Mouse (Mus musculus): ENCODE data around the gene Mybpc3. TPM values are rescaled to one million over a fixed set of nuclear protein-coding genes. Genes with fewer than 3 reads are reported as not detected.

Gene Mybpc3
- polyA plus RNA-seq (2016; fragmentation: Nextera tagmentation; extraction: Ambion mirVana) = not detected in 2 replicates

GRCm38 (mm10) chr2:91117585-91118275, at the start of gene Mybpc3:
TSS of gene Mybpc3 (plus strand) at chr2:91118144.
- WGBS = 87% methylated on average over 11 of the region's 11 CpGs
- Histone ChIP-seq H3K9me3 (no peaks in the 10 kb centered on the region), H3K27me3 (ENCODE audit: poor library complexity, severe bottlenecking) (peaks cover 32% of the 10 kb centered on the region), H3K27ac (no peak within 1 kb of the TSS), H3K36me3 (replicated peaks) (no peaks in the 10 kb centered on the region), H3K4me1 (peaks cover 17% of the 10 kb centered on the region), H3K4me3 (no peak within 1 kb of the TSS)
- no peak for DNase-seq (ENCODE audit: extremely low spot score, low spot score)

DNA sequence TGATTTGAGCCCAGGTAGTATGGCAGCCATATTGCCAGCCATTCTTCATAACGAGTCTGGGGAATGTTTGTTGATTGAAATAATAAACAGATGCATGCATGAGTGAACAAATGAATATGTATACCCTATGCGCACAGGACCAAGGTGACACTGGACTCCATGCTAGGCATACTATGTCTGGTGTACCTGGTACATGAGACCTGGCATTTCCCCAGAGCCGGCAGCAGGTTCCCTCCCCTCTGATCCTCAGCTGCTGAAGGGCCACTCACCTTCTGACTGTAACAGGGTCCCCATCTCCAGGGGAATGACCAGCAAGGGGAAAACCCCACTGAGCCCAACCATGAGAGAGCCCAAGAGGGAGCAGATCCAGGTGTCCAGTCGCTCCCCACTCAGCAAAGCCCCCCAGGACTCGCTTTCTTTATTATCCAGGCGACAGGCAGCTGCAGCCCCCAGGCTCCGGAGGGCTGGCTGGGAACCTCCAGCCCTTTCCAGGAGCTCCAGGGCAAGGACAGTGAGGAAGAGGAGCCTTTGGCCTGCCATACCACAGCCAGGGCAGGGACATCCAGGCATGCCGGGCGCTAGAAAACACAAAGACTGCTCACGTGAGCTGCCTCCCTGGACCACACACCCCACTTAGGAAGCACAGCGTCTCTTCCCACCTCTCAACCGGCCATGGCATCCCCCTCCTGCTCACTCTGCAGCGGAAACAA, 49.6 kb upstream of the Mybpc3 start:
- H3K4me1 ChIP-seq = peaks cover 38% of the 10 kb centered on the region
- H3K27ac ChIP-seq = no peak overlapping the region
- peak overlapping the region; percentile 69; the same call in 1 of the 2 replicates for H3K4me3 ChIP-seq
- DNase-seq (ENCODE audit: extremely low spot score, low spot score) = no peak
- peaks cover 39% of the 10 kb centered on the region for H3K36me3 ChIP-seq (replicated peaks)
- WGBS = 59% methylated on average over 13 of the region's 13 CpGs
- H3K27me3 ChIP-seq (ENCODE audit: poor library complexity, severe bottlenecking) = no peaks in the 10 kb centered on the region
- H3K9me3 ChIP-seq = no peaks in the 10 kb centered on the region

- no peaks in the 10 kb centered on the region for H3K27me3 ChIP-seq (ENCODE audit: poor library complexity, severe bottlenecking)
- no peak for DNase-seq (ENCODE audit: extremely low spot score, low spot score)
- H3K4me3 ChIP-seq = peak overlapping the region; percentile 69
- WGBS = 41% methylated on average over 6 of the region's 6 CpGs
- no peaks in the 10 kb centered on the region for H3K9me3 ChIP-seq
- H3K27ac ChIP-seq = no peak overlapping the region
- H3K36me3 ChIP-seq (replicated peaks) = peaks cover 34% of the 10 kb centered on the region
- peaks cover 38% of the 10 kb centered on the region for H3K4me1 ChIP-seq
These were observed 49.1 kb upstream of the Mybpc3 start for GRCm38 (mm10) chr2:91068872-91069165.

DNA sequence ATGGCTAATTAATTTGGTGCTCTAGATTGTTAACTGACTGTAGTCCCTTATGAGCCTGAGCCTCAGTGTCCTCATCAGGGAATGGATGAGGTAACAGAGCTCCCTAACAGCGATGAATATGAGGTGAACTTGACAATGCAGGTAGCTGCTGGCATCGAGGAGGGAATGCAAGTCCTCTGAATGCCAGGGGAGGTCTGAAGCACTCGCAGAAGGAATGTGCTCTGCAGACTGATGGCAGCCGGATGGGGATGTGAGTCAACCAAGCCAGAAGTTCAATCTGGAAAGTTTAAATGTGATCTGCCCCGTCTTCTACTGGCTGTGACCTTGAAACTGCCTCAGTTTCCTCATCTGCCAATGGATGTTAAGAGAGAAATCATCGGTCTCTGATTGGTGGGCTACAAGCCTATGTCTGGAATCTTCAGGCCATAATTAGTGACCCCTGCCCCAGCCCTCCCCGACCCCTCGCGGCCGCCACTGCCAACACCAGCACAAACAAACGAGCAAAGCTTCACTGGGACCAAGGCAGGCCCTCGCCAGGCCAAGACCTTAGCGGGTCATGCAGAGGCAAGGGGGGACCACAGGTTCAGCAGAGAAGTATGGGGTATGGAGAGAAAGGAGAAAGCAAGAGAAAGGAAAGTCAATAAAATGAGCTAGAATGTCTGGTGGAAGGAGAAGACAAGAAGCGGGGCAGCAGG, 48.5 kb upstream of the Mybpc3 start:
- peak overlapping the region; percentile 90 for H3K27ac ChIP-seq
- no peak for DNase-seq (ENCODE audit: extremely low spot score, low spot score)
- no peaks in the 10 kb centered on the region for H3K27me3 ChIP-seq (ENCODE audit: poor library complexity, severe bottlenecking)
- peaks cover 27% of the 10 kb centered on the region for H3K36me3 ChIP-seq (replicated peaks)
- H3K9me3 ChIP-seq = no peaks in the 10 kb centered on the region
- H3K4me3 ChIP-seq = peak overlapping the region; percentile 69
- H3K4me1 ChIP-seq = peaks cover 38% of the 10 kb centered on the region
- 15% methylated on average over 14 of the region's 14 CpGs for WGBS

DNA sequence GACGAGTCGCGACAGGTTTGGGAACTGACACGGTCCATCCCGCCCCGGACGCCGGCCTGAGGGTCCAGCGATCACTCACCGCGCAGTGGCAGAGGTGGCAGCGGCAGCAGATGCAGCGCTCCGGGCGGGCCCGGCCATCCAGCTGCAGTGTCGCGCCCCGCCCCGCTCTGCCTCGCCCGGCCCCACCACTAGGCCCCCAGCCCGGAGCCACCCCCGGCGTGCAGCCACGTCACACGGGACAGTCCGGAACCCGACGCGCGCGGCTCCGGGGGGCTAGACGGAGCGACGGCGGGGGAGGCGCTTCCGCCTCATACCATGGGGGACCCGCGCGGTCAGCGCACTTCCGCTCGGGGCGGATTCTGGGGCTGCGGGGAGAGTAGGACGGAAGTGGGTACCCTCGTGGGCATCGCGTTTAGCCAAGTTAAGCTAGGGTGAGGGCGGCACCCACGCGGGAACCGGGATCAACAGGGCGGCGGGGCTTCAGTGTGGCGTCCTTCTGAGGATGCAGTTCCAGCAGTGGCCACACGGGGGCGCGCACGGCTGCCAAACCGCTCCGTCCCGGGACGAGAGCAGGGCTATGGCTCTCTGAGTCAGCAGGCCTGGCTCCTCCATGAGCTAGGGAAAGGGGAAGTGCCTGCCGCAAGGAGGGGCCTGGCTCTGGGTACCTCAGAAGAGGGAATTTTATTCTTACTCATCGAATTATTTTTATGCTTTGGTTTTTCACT, 47.7 kb upstream of the Mybpc3 start, which contains the start of gene Slc39a13:
TSS of gene Slc39a13 (minus strand) at position 342 of the 725 bp plus-strand sequence.
- peaks cover 38% of the 10 kb centered on the region for H3K4me1 ChIP-seq
- peak within 1 kb of the TSS; percentile 69 for H3K4me3 ChIP-seq
- under 1% methylated on average over 68 of the region's 69 CpGs for WGBS
- H3K36me3 ChIP-seq (replicated peaks) = peaks cover 21% of the 10 kb centered on the region
- DNase-seq (ENCODE audit: extremely low spot score, low spot score) = peak; percentile 92
- no peaks in the 10 kb centered on the region for H3K9me3 ChIP-seq
- H3K27me3 ChIP-seq (ENCODE audit: poor library complexity, severe bottlenecking) = no peaks in the 10 kb centered on the region
- peak within 1 kb of the TSS; percentile 90 for H3K27ac ChIP-seq

- Histone ChIP-seq H3K4me1 (peaks cover 34% of the 10 kb centered on the region), H3K27ac (peak overlapping the region; percentile 90), H3K9me3 (no peaks in the 10 kb centered on the region), H3K4me3 (peak overlapping the region; percentile 69), H3K27me3 (ENCODE audit: poor library complexity, severe bottlenecking) (no peaks in the 10 kb centered on the region), H3K36me3 (replicated peaks) (peaks cover 13% of the 10 kb centered on the region; the same call in 1 of the 2 replicates)
- WGBS = 87% methylated on average over 10 of the region's 10 CpGs
- DNase-seq (ENCODE audit: extremely low spot score, low spot score) = no peak
These were observed 46.9 kb upstream of the Mybpc3 start for GRCm38 (mm10) chr2:91071059-91071458.

- Histone ChIP-seq H3K27me3 (ENCODE audit: poor library complexity, severe bottlenecking) (peaks cover 1% of the 10 kb centered on the region), H3K27ac (no peak overlapping the region)
- 60% methylated on average over 1 of the region's 1 CpGs for WGBS
These were observed 45.9 kb upstream of the Mybpc3 start for GRCm38 (mm10) chr2:91072092-91072491.

GRCm38 (mm10) chr2:91077957-91078313, 40.0 kb upstream of the Mybpc3 start:
- no peaks in the 10 kb centered on the region for H3K36me3 ChIP-seq (replicated peaks)
- H3K4me1 ChIP-seq = peaks cover 17% of the 10 kb centered on the region
- H3K27me3 ChIP-seq (ENCODE audit: poor library complexity, severe bottlenecking) = peaks cover 30% of the 10 kb centered on the region
- H3K9me3 ChIP-seq = no peaks in the 10 kb centered on the region
- peak overlapping the region; percentile 84; the same call in 1 of the 2 replicates for H3K27ac ChIP-seq
- DNase-seq (ENCODE audit: extremely low spot score, low spot score) = no peak
- peak overlapping the region; percentile 58 for H3K4me3 ChIP-seq
- WGBS = 17% methylated on average over 12 of the region's 12 CpGs

More at GRCm38 (mm10) chr2:91072092-91072491, 45.9 kb upstream of the Mybpc3 start:
- Histone ChIP-seq H3K9me3 (no peaks in the 10 kb centered on the region), H3K4me3 (no peak overlapping the region), H3K36me3 (replicated peaks) (peaks cover 5% of the 10 kb centered on the region; the same call in 1 of the 2 replicates), H3K4me1 (peaks cover 34% of the 10 kb centered on the region)
- no peak for DNase-seq (ENCODE audit: extremely low spot score, low spot score)

DNA sequence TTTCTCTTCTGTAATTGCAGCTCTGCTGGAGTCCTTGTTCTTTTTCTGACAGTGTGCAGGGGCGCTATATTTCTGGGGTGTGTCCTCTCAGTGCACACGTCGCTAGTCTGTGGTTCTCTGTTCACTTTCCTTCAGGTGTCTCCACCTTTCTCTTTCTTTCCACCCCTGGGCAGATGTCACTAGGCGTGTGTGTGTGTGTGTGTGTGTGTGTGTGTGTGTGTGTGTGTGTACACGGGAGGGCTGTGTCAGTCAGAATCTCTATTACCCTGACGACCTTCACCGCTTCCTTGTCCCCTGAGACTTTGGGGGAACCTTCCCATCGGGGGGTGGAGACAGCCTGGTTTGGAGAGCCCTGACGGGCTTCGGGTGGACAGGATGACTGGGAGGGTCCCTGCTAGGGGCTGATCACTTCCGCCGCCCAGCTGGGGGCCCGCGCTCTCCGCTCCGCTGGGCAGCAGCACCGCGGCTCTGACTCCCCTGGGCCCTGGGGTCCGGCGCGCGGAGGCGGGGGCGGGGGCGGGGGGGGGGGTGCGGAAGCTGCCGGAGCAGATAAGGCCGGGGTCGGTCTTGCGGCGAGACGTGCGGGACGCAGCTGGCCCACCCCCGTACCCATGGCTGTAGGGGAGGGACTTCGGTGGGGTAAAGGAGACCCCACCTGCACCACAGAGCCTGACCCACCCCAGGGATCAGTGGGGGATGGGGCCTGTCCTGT, 39.5 kb upstream of the Mybpc3 start:
- no peaks in the 10 kb centered on the region for H3K36me3 ChIP-seq (replicated peaks)
- DNase-seq (ENCODE audit: extremely low spot score, low spot score) = peak; percentile 36
- WGBS = under 1% methylated on average over 33 of the region's 36 CpGs
- H3K4me3 ChIP-seq = peak overlapping the region; percentile 58
- H3K9me3 ChIP-seq = no peaks in the 10 kb centered on the region
- peak overlapping the region; percentile 84 for H3K27ac ChIP-seq
- peaks cover 30% of the 10 kb centered on the region for H3K27me3 ChIP-seq (ENCODE audit: poor library complexity, severe bottlenecking)
- peaks cover 20% of the 10 kb centered on the region for H3K4me1 ChIP-seq

- no peak for DNase-seq (ENCODE audit: extremely low spot score, low spot score)
- Histone ChIP-seq H3K4me1 (peaks cover 20% of the 10 kb centered on the region), H3K4me3 (peak overlapping the region; percentile 58), H3K27ac (peak overlapping the region; percentile 84), H3K36me3 (replicated peaks) (no peaks in the 10 kb centered on the region), H3K27me3 (ENCODE audit: poor library complexity, severe bottlenecking) (peaks cover 30% of the 10 kb centered on the region), H3K9me3 (no peaks in the 10 kb centered on the region)
- 36% methylated on average over 5 of the region's 5 CpGs for WGBS
These were observed 38.9 kb upstream of the Mybpc3 start for GRCm38 (mm10) chr2:91079026-91079384.

DNA sequence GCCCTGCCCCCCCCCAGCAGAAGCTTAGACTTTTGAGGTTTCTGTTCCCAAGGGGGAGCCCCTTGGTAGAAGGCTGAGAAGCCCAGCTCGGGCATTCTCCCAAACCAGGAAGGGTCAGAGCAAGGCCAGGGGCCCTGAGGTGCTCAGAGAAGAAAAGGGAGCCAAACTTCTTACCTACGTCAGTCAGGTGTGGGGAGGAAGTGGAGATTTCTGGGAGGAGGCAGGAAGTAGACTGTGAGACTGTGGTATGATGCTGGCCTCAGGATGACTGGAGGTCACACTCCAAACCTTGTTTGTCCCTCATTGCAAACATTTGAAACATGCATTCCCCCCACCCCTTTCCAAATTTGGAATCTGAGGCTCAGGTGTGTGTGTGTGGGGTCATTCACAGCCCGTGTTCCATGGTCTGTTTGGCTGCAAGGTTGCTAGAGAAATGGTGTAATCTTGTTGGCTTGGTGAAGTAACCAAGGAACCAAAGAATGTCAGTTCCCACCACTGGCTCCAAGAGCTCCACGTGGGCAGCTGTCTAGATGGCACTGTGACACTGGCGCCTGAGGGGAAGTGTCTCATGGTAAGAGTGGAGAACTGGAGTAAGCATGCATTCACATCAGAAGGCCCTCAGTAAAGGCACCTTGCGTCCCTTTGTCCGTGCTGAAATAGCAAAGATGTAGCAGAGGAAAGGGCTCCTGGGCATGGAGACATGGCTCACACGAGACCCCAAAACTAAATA, 37.0 kb upstream of the Mybpc3 start:
- peaks cover 30% of the 10 kb centered on the region for H3K27me3 ChIP-seq (ENCODE audit: poor library complexity, severe bottlenecking)

More for the DNA sequence above, 37.0 kb upstream of the Mybpc3 start:
- 80% methylated on average over 8 of the region's 8 CpGs for WGBS
- Histone ChIP-seq H3K36me3 (replicated peaks) (no peaks in the 10 kb centered on the region), H3K4me1 (peaks cover 28% of the 10 kb centered on the region), H3K4me3 (no peak overlapping the region), H3K27ac (no peak overlapping the region), H3K9me3 (no peaks in the 10 kb centered on the region)
- no peak for DNase-seq (ENCODE audit: extremely low spot score, low spot score)

Data from forebrain, embryonic 10.5 days (tissue).